Mouse (Mus musculus) heart, adult 2 months (tissue): ENCODE measurements at regions not wholly inside any gene's neighbourhood (a gene's known extent, or its start where the extent isn't known, plus 50 kb on each side); places are given as distances from the start of the nearest gene placed in this dataset.

Experiments
- CTCF ChIP-seq: fragments of 200-600 bp; IDR thresholded peaks from 2 replicates; pipeline ENCODE4 v1.8.1; 2022; ENCODE audit warnings: antibody characterized with exemption, mild to moderate bottlenecking, moderate library complexity
- EP300 ChIP-seq: fragments of 200-500 bp; IDR thresholded peaks from 2 replicates; pipeline ENCODE4 v1.6.1; 2011; ENCODE audit warnings: low read depth, low read length, control low read depth; ENCODE audit not compliant: insufficient read depth
- POLR2A ChIP-seq: fragments of 200-500 bp; IDR thresholded peaks from 2 replicates; pipeline ENCODE4 v1.6.1; 2011; ENCODE audit warnings: mild to moderate bottlenecking, low read depth, low read length, control low read depth; ENCODE audit not compliant: insufficient read depth

GRCm38 (mm10) chrX:98375437-98375836 lies 226.9 kb downstream of the Ar start:
- no peak for TF ChIP-seq CTCF
- TF ChIP-seq EP300, result no peak
- no peak for TF ChIP-seq POLR2A
